ENCODE assay signal across 11 mouse cellular contexts in genomic region chr14:16605480-16605879, GRCm38 (mm10).
DNase-seq lines count a peak whose midpoint lies in the region; ATAC-seq and TF ChIP-seq lines count a peak whose summit lies in the region.
"Had no signal": no experiment of that assay in that cellular context is flagged by ENCODE, and none has a peak within 500 bp of the region (broad histone marks: within the 10 kb centered on the region; RNA-seq: fewer than 3 reads in every experiment).

No protein-coding gene starts in this region.

- TF ChIP-seq EP300 in lung, postnatal 0 days (IDR thresholded peaks at IDR 0.05): no peak

- no peaks in the 10 kb centered on the region for H3K9me3 ChIP-seq in forebrain, postnatal 0 days (ENCODE audit: low read length)
- no peaks in the 10 kb centered on the region for H3K9me3 ChIP-seq in forebrain, embryonic 10.5 days
- no peaks in the 10 kb centered on the region for H3K9me3 ChIP-seq in lung, postnatal 0 days (ENCODE audit: low read length)
- H3K9me3 ChIP-seq in neural tube, embryonic 15.5 days (replicated peaks): no peaks in the 10 kb centered on the region
- H3K9me3 ChIP-seq: hindbrain, embryonic 10.5 days had no signal

- H3K4me3 ChIP-seq in forebrain, postnatal 0 days (ENCODE audit: low read depth, low read length): no peak overlapping the region
- no peak overlapping the region for H3K4me3 ChIP-seq in forebrain, embryonic 10.5 days
- H3K4me3 ChIP-seq in lung, postnatal 0 days (ENCODE audit: low read depth, low read length): no peak overlapping the region
- H3K4me3 ChIP-seq in neural tube, embryonic 15.5 days (replicated peaks): no peak overlapping the region
- H3K4me3 ChIP-seq: hindbrain, embryonic 10.5 days had no signal

- H3K27ac ChIP-seq in forebrain, postnatal 0 days (ENCODE audit: low read depth, low read length): no peak overlapping the region
- H3K27ac ChIP-seq in forebrain, embryonic 10.5 days: no peak overlapping the region
- H3K27ac ChIP-seq in lung, postnatal 0 days (ENCODE audit: low read length): no peak overlapping the region
- no peak overlapping the region for H3K27ac ChIP-seq in neural tube, embryonic 15.5 days (replicated peaks)
- H3K27ac ChIP-seq: hindbrain, embryonic 10.5 days had no signal

- no peak overlapping the region for H3K9ac ChIP-seq in forebrain, postnatal 0 days
- no peak overlapping the region for H3K9ac ChIP-seq in lung, postnatal 0 days (replicated peaks; ENCODE audit: low read depth)
- no peak overlapping the region for H3K9ac ChIP-seq in neural tube, embryonic 15.5 days (replicated peaks)

- no peaks in the 10 kb centered on the region for H3K4me1 ChIP-seq in forebrain, postnatal 0 days (ENCODE audit: insufficient read depth)
- H3K4me1 ChIP-seq in forebrain, embryonic 10.5 days: peaks cover 17% of the 10 kb centered on the region; the same call in 1 of the 2 replicates
- H3K4me1 ChIP-seq in lung, postnatal 0 days (ENCODE audit: insufficient read depth, low read depth, low read length): no peaks in the 10 kb centered on the region; the same call in 1 of the 2 replicates
- 0 out of 2 replicates have a peak, but pooled peaks cover 5% of the 10 kb centered on the region for H3K4me1 ChIP-seq in neural tube, embryonic 15.5 days

- TF ChIP-seq CTCF in forebrain, postnatal 0 days (IDR thresholded peaks at IDR 0.05; ENCODE audit: low read depth): peak; percentile 25
- TF ChIP-seq CTCF in lung, postnatal 0 days (IDR thresholded peaks at IDR 0.05): peak; percentile 26

- H3K4me2 ChIP-seq in forebrain, postnatal 0 days (ENCODE audit: low read depth): no peak overlapping the region
- no peak overlapping the region for H3K4me2 ChIP-seq in lung, postnatal 0 days (replicated peaks; ENCODE audit: low read depth, low read length)
- H3K4me2 ChIP-seq in neural tube, embryonic 15.5 days: no peak overlapping the region

- no peaks in the 10 kb centered on the region for H3K36me3 ChIP-seq in forebrain, postnatal 0 days (ENCODE audit: insufficient read depth)
- no peaks in the 10 kb centered on the region for H3K36me3 ChIP-seq in forebrain, embryonic 10.5 days (replicated peaks)
- H3K36me3 ChIP-seq in lung, postnatal 0 days (ENCODE audit: insufficient read depth, low read length): no peaks in the 10 kb centered on the region
- no peaks in the 10 kb centered on the region for H3K36me3 ChIP-seq in neural tube, embryonic 15.5 days
- H3K36me3 ChIP-seq: hindbrain, embryonic 10.5 days had no signal

- no peak for ATAC-seq in forebrain, postnatal 0 days
- no peak for ATAC-seq in lung, postnatal 0 days
- ATAC-seq in neural tube, embryonic 15.5 days (ENCODE audit: low FRiP score): peak; percentile 42; the same call in 1 of the 2 replicates

- no peaks in the 10 kb centered on the region for H3K27me3 ChIP-seq in forebrain, postnatal 0 days (ENCODE audit: insufficient read depth, low read length)
- H3K27me3 ChIP-seq in forebrain, embryonic 10.5 days (ENCODE audit: poor library complexity, severe bottlenecking): no peaks in the 10 kb centered on the region
- no peaks in the 10 kb centered on the region for H3K27me3 ChIP-seq in lung, postnatal 0 days (replicated peaks; ENCODE audit: insufficient read depth, low read length)
- no peaks in the 10 kb centered on the region for H3K27me3 ChIP-seq in neural tube, embryonic 15.5 days (replicated peaks)

- DNase-seq in forebrain, postnatal 0 days: no peak
- no peak for DNase-seq in forebrain, embryonic 10.5 days (ENCODE audit: extremely low spot score, low spot score)
- DNase-seq in lung, postnatal 0 days (ENCODE audit: low spot score): peak; percentile 24
- DNase-seq in lung, postnatal 25 days (ENCODE audit: low spot score): no peak
- peak; percentile 61 to 69 for DNase-seq in cerebellum, postnatal 14 days
- DNase-seq in B cell, adult 2 months: no peak
- DNase-seq in urinary bladder, postnatal 14 days (ENCODE audit: low spot score): no peak
- DNase-seq: lung, adult 18-20 months; right cerebral cortex, postnatal 4 days had no signal

Comparison
In these comparisons a context has a peak if more than half of its experiments do, and no peak if none do; other contexts are left out.
1. DNase-seq: peak in lung, postnatal 0 days (single experiment) and cerebellum, postnatal 14 days (2 of 2); none in forebrain, postnatal 0 days (single experiment), forebrain, embryonic 10.5 days (single experiment), lung, postnatal 25 days (single experiment), B cell, adult 2 months (0 of 2) and urinary bladder, postnatal 14 days (single experiment).